Mouse (Mus musculus) forebrain, embryonic 11.5 days (tissue): ENCODE data around the gene Cela2a. TPM values are rescaled to one million over a fixed set of nuclear protein-coding genes. Genes with fewer than 3 reads are reported as not detected.

Experiments
- ATAC-seq: fragments of 200-750 bp; cut with Nextera tagmentation; replicated peaks from 2 replicates; pipeline ENCODE4 v1.8.0; 2017; ENCODE audit warnings: moderate TSS enrichment; ENCODE audit not compliant: low FRiP score
- DNase-seq: peaks from one replicate; pipeline ENCODE4 v3.0.0-alpha.2; 2017; ENCODE audit warnings: low spot score
- H3K27ac ChIP-seq: fragments of 300-500 bp; sonication (generic); 2 replicates; pipeline ENCODE4 v1.5.1; 2014; ENCODE audit warnings: low read depth, low read length
- H3K27me3 ChIP-seq: fragments of 300-500 bp; sonication (generic); 2 replicates; pipeline ENCODE4 v1.6.1; 2014; ENCODE audit warnings: mild to moderate bottlenecking, low read length, mixed read lengths; ENCODE audit not compliant: control insufficient read depth, insufficient read depth
- H3K36me3 ChIP-seq: fragments of 300-500 bp; sonication (generic); 2 replicates; pipeline ENCODE4 v1.6.1; 2014; ENCODE audit warnings: mild to moderate bottlenecking, low read length, moderate library complexity, mixed read lengths; ENCODE audit not compliant: control insufficient read depth, insufficient read depth
- H3K4me1 ChIP-seq: fragments of 300-500 bp; sonication (generic); replicated peaks from 2 replicates; pipeline ENCODE4 v1.6.1; 2014; ENCODE audit warnings: low read length, mixed read lengths; ENCODE audit not compliant: control insufficient read depth, insufficient read depth
- H3K4me2 ChIP-seq: fragments of 300-500 bp; sonication (generic); 2 replicates; pipeline ENCODE4 v1.6.1; 2014; ENCODE audit warnings: low read depth, mild to moderate bottlenecking, low read length, moderate library complexity, mixed read lengths; ENCODE audit not compliant: severe bottlenecking
- H3K4me3 ChIP-seq: fragments of 300-500 bp; sonication (generic); 2 replicates; pipeline ENCODE4 v1.5.1; 2014; ENCODE audit warnings: low read depth, low read length
- H3K9ac ChIP-seq: fragments of 300-500 bp; sonication (generic); 2 replicates; pipeline ENCODE4 v1.6.1; 2014; ENCODE audit warnings: low read length
- H3K9me3 ChIP-seq: fragments of 300-500 bp; sonication (generic); 2 replicates; pipeline ENCODE4 v1.6.1; 2016; ENCODE audit warnings: low read length, mixed read lengths; ENCODE audit not compliant: control insufficient read depth
- WGBS: fragments of 180-500 bp; shearing (Covaris S2); extraction: QIAGEN DNeasy Blood & Tissue Kit; methylation state at CpG from one replicate; pipeline ENCODE4 v1.1.7; 2014; 5-methylcytosine and 5-hydroxymethylcytosine counted together
- polyA plus RNA-seq: library from polyadenylated mRNA; unstranded; fragments of >200 nt; fragmentation: Nextera tagmentation; extraction: Ambion mirVana; gene quantifications from 2 replicates; pipeline ENCODE4 v1.2.1, GENCODE M21; 2014

Cela2a gene
- polyA plus RNA-seq, 1 experiment from 2014 or later = not detected

DNA sequence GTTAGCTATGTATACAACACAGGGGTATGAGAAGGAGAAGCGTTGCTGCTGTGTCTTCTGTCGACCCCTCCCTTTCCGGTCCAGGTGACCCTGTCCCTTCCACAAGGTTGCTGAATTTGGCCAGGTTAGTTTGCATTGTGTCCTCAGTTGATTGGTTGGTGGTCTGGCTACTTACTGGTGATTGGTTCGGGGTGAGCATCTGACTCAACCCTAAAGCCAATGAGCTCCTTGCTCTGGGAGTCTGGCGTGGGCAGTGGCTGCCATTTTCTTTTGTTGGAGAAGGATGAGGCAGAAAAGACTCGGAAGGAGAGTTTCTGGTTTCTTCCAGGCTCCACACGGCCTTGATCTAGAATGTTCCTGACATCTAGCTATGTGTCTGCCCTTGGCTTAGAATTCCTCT, 6.6 kb downstream of the Cela2a start:
- Histone ChIP-seq H3K27ac (no peak overlapping the region), H3K9me3 (no peaks in the 10 kb centered on the region), H3K4me1 (0 out of 2 replicates have a peak, but pooled peaks cover 2% of the 10 kb centered on the region), H3K9ac (no peak overlapping the region), H3K4me3 (no peak overlapping the region), H3K27me3 (no peaks in the 10 kb centered on the region), H3K36me3 (no peaks in the 10 kb centered on the region), H3K4me2 (no peak overlapping the region)
- ATAC-seq (no peak), DNase-seq (no peak)
- 89% methylated on average over 7 of the region's 7 CpGs for WGBS

DNA sequence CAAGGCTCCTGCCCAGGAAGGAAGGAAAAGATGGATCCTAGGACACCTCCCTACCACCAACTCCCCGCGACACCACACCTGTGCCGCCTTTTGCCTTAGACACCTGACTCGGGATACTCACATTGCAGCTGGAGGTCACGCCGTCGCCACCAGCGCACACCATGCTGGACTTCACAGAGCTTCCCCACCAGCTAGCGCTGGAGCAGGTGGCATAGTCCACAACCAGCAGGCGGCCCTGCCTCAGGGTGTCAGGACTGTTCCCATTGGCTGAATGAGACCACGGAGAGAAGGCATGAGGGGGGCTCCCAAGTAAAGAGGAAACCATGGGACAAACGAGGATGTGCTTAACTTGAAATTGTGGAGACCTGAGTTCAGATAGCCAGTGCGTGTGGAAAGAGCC, 7.1 kb downstream of the Cela2a start:
- Histone ChIP-seq H3K9ac (no peak overlapping the region), H3K27me3 (no peaks in the 10 kb centered on the region), H3K4me2 (no peak overlapping the region), H3K36me3 (no peaks in the 10 kb centered on the region), H3K27ac (no peak overlapping the region), H3K9me3 (no peaks in the 10 kb centered on the region), H3K4me3 (no peak overlapping the region), H3K4me1 (0 out of 2 replicates have a peak, but pooled peaks cover 2% of the 10 kb centered on the region)
- no peak for DNase-seq
- ATAC-seq = no peak
- 90% methylated on average over 13 of the region's 13 CpGs for WGBS

DNA sequence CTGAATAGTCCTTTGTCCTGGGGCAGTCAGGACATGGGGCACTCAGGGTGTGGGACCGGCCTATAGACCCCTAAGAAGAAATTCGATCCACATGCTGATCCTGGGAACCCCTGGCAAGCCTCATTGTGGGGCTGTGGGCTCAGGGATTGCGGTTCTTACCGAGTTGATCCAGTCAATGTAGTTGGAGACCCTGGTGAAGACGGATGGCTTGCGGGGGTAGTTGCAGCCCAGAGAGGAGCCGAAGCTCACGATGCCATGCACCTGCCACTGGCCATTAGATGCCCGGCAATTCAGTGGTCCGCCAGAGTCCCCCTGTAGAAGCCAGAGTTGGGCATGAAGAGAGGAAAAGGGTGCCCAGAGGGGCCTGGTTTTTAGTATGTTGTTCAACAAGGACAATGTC, 8.3 kb downstream of the Cela2a start:
- H3K36me3 ChIP-seq = no peaks in the 10 kb centered on the region
- H3K9me3 ChIP-seq = no peaks in the 10 kb centered on the region
- 0 out of 2 replicates have a peak, but pooled peaks cover 2% of the 10 kb centered on the region for H3K4me1 ChIP-seq
- no peaks in the 10 kb centered on the region for H3K27me3 ChIP-seq
- no peak for ATAC-seq
- no peak overlapping the region for H3K9ac ChIP-seq
- 47% methylated on average over 10 of the region's 10 CpGs for WGBS
- H3K27ac ChIP-seq = no peak overlapping the region
- no peak overlapping the region for H3K4me2 ChIP-seq
- H3K4me3 ChIP-seq = no peak overlapping the region
- DNase-seq = no peak

DNA sequence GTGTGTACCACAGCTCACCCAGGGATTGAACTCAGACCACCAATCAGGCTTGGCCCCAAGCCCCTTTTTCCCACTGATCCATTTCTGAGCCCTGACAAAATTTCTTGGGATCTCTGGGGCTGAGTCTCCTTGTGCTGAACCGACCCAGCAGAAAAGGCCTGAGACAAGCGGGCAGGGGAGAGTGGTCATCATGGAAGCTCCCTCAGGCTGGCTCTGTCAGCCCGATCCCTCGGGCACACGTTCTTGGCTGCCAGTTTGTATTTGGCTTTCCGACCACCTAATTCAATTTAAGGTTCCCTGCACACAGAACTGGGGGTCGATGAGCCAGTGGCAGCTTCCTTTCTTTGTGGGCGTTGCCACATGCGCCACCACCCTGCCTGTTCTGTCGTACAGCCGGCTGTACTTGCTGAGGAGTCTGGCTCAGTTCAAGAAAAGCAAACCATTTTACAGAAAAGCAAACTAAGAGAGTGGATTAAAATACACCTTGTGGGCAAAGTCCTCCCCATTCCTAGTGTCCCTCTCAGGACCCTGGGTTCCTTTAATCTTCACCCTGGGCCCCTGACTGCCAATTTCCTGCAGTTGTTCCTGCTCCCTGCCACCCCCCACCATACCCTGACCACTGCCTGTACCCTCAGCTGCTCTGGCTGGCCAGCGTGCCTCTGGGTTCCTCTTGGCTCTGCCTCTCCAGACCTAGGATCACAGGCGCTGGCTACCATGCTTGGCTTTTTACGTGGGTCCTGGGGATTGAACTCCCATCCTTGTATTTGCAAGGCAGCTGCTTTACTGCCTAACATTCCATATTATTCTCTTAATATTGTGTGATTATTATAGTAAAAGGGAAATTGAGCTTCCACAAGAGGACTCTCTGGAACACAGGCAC, 8.9 kb downstream of the Cela2a start:
- no peak overlapping the region for H3K27ac ChIP-seq

DNA sequence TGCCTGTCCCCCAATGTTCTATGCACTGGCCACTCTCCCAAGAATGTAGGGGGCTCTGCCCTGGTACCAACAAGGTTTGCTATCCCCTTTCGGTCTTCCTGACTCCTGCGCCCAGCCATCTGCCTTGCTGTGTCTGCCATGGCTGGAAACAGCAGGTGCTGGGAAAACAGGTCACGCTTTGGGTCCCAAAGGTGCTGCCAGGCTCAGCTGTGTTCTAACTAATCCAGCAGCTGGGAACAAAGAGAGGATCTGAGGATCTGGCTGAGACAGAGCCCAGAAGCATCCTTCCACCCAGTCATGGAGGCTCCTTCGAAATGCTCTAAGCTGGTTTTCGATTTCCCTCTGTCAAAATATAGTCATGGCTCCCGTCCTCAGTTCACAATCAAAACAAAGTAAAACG, 9.7 kb downstream of the Cela2a start:
- ATAC-seq = no peak
- DNase-seq = no peak
- 89% methylated on average over 7 of the region's 7 CpGs for WGBS

More for the DNA sequence above, 8.9 kb downstream of the Cela2a start:
- Histone ChIP-seq H3K4me3 (no peak overlapping the region), H3K9me3 (no peaks in the 10 kb centered on the region), H3K4me1 (0 out of 2 replicates have a peak, but pooled peaks cover 2% of the 10 kb centered on the region), H3K9ac (no peak overlapping the region), H3K4me2 (no peak overlapping the region), H3K36me3 (no peaks in the 10 kb centered on the region), H3K27me3 (no peaks in the 10 kb centered on the region)
- no peak for DNase-seq
- no peak for ATAC-seq
- 67% methylated on average over 14 of the region's 14 CpGs for WGBS

DNA sequence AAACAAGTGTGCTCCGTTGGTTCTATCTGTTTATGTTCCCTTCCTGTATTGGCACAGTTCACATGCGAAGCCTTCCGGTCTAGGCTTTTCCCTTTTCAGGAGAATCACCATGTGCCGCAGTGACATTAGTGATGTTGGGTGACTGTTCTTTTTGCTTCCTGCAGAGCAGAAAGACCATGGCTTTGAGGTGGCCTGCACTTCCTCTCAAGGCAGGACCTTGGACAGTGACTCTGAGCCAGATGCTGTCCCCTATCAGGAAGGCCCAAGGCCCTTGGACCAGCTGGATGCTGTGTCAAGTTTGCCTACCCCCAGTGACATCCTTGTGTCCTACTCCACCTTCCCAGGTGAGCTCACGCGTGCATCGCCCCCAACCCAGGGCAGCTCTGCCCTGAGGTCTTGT, 14.6 kb downstream of the Cela2a start:
- Histone ChIP-seq H3K27me3 (no peaks in the 10 kb centered on the region), H3K36me3 (no peaks in the 10 kb centered on the region; the same call in 1 of the 2 replicates), H3K4me2 (no peak overlapping the region), H3K9ac (no peak overlapping the region), H3K4me1 (no peaks in the 10 kb centered on the region), H3K27ac (no peak overlapping the region), H3K9me3 (no peaks in the 10 kb centered on the region), H3K4me3 (no peak overlapping the region)
- DNase-seq (no peak), ATAC-seq (no peak)
- WGBS = 94% methylated on average over 7 of the region's 7 CpGs

More for the DNA sequence above, 9.7 kb downstream of the Cela2a start:
- Histone ChIP-seq H3K4me3 (no peak overlapping the region), H3K27me3 (no peaks in the 10 kb centered on the region), H3K4me2 (no peak overlapping the region), H3K9ac (no peak overlapping the region), H3K9me3 (no peaks in the 10 kb centered on the region), H3K27ac (no peak overlapping the region), H3K36me3 (no peaks in the 10 kb centered on the region), H3K4me1 (0 out of 2 replicates have a peak, but pooled peaks cover 2% of the 10 kb centered on the region)

DNA sequence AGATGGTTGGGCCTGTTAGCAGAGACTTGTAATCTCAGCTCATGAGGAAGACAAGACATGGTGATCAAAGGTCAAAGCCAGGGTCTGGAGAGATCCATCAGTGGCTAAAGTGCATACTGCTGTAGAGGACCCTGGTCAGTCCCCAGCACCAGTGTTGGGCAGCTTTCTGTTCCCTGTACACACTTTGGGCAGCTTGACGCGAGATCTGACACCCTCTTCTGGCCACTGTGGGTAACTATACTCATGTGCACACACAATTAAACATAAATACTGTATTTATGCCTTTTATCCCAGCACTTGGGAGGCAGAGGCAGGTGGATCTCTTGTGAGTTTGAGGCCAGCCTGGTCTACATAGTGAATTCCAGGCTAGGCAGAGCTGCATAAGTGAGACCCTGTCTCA, 15.0 kb downstream of the Cela2a start:
- no peak overlapping the region for H3K4me3 ChIP-seq
- no peaks in the 10 kb centered on the region for H3K9me3 ChIP-seq
- 95% methylated on average over 2 of the region's 2 CpGs for WGBS
- no peaks in the 10 kb centered on the region for H3K27me3 ChIP-seq
- no peaks in the 10 kb centered on the region; the same call in 1 of the 2 replicates for H3K36me3 ChIP-seq
- no peak overlapping the region for H3K27ac ChIP-seq
- no peak overlapping the region for H3K9ac ChIP-seq
- DNase-seq = no peak
- H3K4me1 ChIP-seq = no peaks in the 10 kb centered on the region
- no peak for ATAC-seq
- no peak overlapping the region for H3K4me2 ChIP-seq

DNA sequence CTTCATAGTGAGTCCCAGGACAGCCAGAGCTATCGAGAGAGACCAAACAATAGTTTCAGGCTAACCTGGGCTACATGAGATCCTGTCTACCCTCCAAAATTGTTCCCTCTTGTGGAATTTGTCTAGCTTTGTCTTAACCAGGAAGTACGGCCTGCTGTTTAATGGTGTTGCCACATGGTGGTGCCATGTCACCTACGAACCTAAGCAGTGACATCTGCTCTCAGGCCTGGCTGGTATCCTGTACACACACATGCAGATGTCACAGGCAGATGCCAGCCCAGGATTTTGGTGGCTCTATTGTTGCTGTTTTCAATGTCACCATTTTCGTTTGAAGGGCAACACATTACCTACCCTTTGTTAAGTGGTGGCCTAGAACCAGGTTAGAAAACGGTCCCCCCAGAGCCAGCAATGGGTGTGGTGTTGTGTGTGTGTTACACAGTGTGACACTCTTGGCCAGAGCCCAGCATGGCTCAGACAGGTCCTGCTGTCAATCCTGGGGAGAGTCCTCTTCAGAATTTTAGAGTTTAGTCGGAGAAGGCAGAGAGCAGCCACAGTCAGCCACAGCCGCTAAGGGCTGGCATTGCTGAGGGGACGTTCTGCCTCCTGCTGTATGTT, 16.0 kb downstream of the Cela2a start:
- DNase-seq = peak; percentile 64
- ATAC-seq = no peak
- no peaks in the 10 kb centered on the region for H3K9me3 ChIP-seq
- H3K36me3 ChIP-seq = no peaks in the 10 kb centered on the region; the same call in 1 of the 2 replicates
- no peak overlapping the region for H3K27ac ChIP-seq
- no peak overlapping the region for H3K9ac ChIP-seq
- H3K4me1 ChIP-seq = no peaks in the 10 kb centered on the region
- H3K4me2 ChIP-seq = no peak overlapping the region
- no peaks in the 10 kb centered on the region for H3K27me3 ChIP-seq
- WGBS = 83% methylated on average over 8 of the region's 8 CpGs
- H3K4me3 ChIP-seq = no peak overlapping the region
